Mouse (Mus musculus) embryonic facial prominence, embryonic 11.5 days (tissue): ENCODE measurements around the gene Cox19. TPM values are rescaled to one million over a fixed set of nuclear protein-coding genes. Genes with fewer than 3 reads are reported as not detected.

Source experiments
- ATAC-seq: fragments of 200-750 bp; cut with Nextera tagmentation; replicated peaks from 2 replicates; pipeline ENCODE4 v1.8.0; 2017; ENCODE audit warnings: low read depth; ENCODE audit not compliant: insufficient number of reproducible peaks, low FRiP score, low TSS enrichment
- DNase-seq: peaks from one replicate; pipeline ENCODE4 v3.0.0-alpha.2; 2015; ENCODE audit warnings: low spot score
- H3K27ac ChIP-seq: fragments of 300-500 bp; sonication (generic); replicated peaks from 2 replicates; pipeline ENCODE4 v1.5.1; 2014; ENCODE audit warnings: mild to moderate bottlenecking, low read depth, low read length, control low read depth
- H3K27me3 ChIP-seq: fragments of 300-500 bp; sonication (generic); 2 replicates; pipeline ENCODE4 v1.6.1; 2014; ENCODE audit warnings: mild to moderate bottlenecking, low read length, moderate library complexity, mixed read lengths; ENCODE audit not compliant: control insufficient read depth, insufficient read depth
- H3K36me3 ChIP-seq: fragments of 300-500 bp; sonication (generic); replicated peaks from 2 replicates; pipeline ENCODE4 v1.6.1; 2014; ENCODE audit warnings: low read depth, mild to moderate bottlenecking, low read length, moderate library complexity, mixed read lengths; ENCODE audit not compliant: control insufficient read depth, insufficient read depth
- H3K4me1 ChIP-seq: fragments of 300-500 bp; sonication (generic); 2 replicates; pipeline ENCODE4 v1.6.1; 2014; ENCODE audit warnings: low read length, mixed read lengths; ENCODE audit not compliant: control insufficient read depth, insufficient read depth
- H3K4me2 ChIP-seq: fragments of 300-500 bp; sonication (generic); 2 replicates; pipeline ENCODE4 v1.6.1; 2014; ENCODE audit warnings: low read depth, mild to moderate bottlenecking, control low read depth, low read length, moderate library complexity
- H3K4me3 ChIP-seq: fragments of 300-500 bp; sonication (generic); 2 replicates; pipeline ENCODE4 v1.5.1; 2014; ENCODE audit warnings: low read depth, low read length, control low read depth
- H3K9ac ChIP-seq: fragments of 300-500 bp; sonication (generic); replicated peaks from 2 replicates; pipeline ENCODE4 v1.6.1; 2014; ENCODE audit warnings: mild to moderate bottlenecking, control low read depth, low read length
- H3K9me3 ChIP-seq: fragments of 300-500 bp; sonication (generic); replicated peaks from 2 replicates; pipeline ENCODE4 v1.6.1; 2016; ENCODE audit warnings: mild to moderate bottlenecking, low read length, inconsistent platforms, mixed read lengths; ENCODE audit not compliant: control insufficient read depth
- WGBS: fragments of 180-500 bp; shearing (Covaris S2); extraction: QIAGEN DNeasy Blood & Tissue Kit; methylation state at CpG from one replicate; pipeline ENCODE4 v1.1.7; 2014; 5-methylcytosine and 5-hydroxymethylcytosine counted together
- polyA plus RNA-seq: library from polyadenylated mRNA; unstranded; fragments of >200 nt; fragmentation: Nextera tagmentation; extraction: Ambion mirVana; gene quantifications from 2 replicates; pipeline ENCODE4 v1.2.1, GENCODE M21; 2014

Gene Cox19
- polyA plus RNA-seq, 1 experiment from 2014 or later = 116 TPM

DNA sequence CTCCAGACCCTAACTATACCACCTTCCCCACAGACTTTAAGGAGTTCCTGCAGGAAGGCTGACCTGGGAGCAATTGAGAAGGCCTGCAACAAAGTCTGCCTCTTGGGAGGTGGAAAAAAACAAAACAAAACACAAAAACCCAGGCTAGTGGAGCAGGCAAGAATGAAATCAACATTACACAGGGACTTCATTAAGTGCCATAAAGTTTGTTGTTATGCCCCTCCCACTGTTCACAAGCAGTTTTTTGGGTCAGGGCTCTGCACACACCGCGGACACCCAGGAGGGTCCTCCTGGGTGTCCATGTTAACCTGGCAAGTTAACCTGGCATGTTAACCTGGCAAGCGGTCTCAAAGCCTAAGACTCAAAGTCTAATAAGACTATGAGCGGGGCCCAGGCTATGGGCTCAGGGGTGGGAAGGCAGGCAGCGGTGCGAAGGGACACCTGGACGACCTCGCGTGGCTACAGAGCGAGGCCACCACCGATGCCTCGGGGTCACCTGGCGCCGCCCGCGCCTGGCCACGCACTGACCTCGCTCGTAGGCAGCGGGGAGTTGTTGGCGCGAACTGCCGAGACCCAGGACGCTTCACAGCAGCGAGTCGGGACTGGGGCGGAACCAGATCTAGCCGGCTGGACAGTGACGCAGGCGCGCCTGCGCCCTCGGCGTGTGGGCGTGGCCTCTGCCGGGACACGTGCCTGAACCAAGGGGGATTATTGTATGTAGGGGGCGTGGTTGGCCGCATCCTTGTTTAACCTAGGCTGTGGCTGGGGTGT lies 20.6 kb upstream of the Cox19 start:
- H3K9ac ChIP-seq = peak overlapping the region; percentile 91
- no peaks in the 10 kb centered on the region for H3K9me3 ChIP-seq
- 2% methylated on average over 39 of the region's 39 CpGs for WGBS
- peak overlapping the region; percentile 82 for H3K4me2 ChIP-seq
- no peaks in the 10 kb centered on the region for H3K27me3 ChIP-seq
- H3K36me3 ChIP-seq = no peaks in the 10 kb centered on the region
- peak overlapping the region; percentile 66 for H3K4me3 ChIP-seq
- DNase-seq (peak; percentile 95), ATAC-seq (peak; percentile 88)
- H3K4me1 ChIP-seq = no peaks in the 10 kb centered on the region
- H3K27ac ChIP-seq = peak overlapping the region; percentile 67; the same call in 1 of the 2 replicates

DNA sequence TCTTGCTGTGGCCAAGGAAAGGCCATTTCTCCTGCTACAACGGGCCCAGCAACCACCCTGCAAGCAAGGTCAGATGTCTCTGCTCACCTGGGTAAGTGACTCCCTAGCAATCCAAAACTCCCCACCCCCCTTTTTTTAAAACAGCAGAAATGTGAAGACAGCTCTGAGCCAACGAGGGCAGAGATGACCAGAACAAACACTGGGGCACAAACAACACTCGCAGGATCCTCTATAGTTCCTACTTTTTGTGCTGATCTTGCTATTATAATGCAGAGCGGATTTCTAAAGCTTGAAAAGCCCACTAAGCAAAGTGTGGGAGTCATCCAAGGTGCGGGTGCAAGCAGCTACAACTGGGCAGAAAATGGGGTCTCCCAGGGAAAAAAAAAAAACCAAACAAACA lies 19.9 kb upstream of the Cox19 start:
- 72% methylated on average over 5 of the region's 5 CpGs for WGBS
- no peaks in the 10 kb centered on the region for H3K9me3 ChIP-seq
- ATAC-seq (no peak), DNase-seq (no peak)
- no peaks in the 10 kb centered on the region for H3K36me3 ChIP-seq
- H3K4me1 ChIP-seq = no peaks in the 10 kb centered on the region
- no peaks in the 10 kb centered on the region for H3K27me3 ChIP-seq
- H3K4me3 ChIP-seq = peak overlapping the region; percentile 66
- H3K27ac ChIP-seq = no peak overlapping the region
- H3K9ac ChIP-seq = peak overlapping the region; percentile 91; the same call in 1 of the 2 replicates
- peak overlapping the region; percentile 82; the same call in 1 of the 2 replicates for H3K4me2 ChIP-seq

DNA sequence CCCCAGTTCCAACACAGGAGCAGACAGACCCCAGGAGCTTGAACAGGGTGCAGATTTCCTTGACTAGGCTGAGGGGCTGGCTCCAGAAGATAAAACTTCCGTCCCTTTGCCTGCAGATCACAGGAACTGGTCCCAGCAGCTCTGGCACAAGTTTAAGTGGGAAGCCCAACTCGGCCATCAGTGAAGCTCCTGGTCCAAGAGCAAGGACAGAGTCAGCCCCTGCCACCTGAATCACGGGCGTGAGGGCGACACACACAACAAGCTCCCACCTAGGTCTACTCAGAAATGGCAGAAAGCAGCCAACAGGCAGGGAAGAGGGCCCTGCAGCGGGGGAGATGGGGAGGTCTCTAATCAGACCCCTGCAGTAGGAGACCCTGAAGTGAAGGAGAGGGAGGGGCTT lies 19.1 kb upstream of the Cox19 start:
- no peak overlapping the region for H3K27ac ChIP-seq
- DNase-seq (no peak), ATAC-seq (no peak)
- H3K27me3 ChIP-seq = no peaks in the 10 kb centered on the region
- H3K4me3 ChIP-seq = no peak overlapping the region
- peaks cover under 1% of the 10 kb centered on the region; the same call in 1 of the 2 replicates for H3K4me1 ChIP-seq
- peak overlapping the region; percentile 14; the same call in 1 of the 2 replicates for H3K9ac ChIP-seq
- H3K9me3 ChIP-seq = no peaks in the 10 kb centered on the region
- no peaks in the 10 kb centered on the region for H3K36me3 ChIP-seq
- no peak overlapping the region for H3K4me2 ChIP-seq
- whole genome bisulfite sequencing = 90% methylated on average over 6 of the region's 6 CpGs

DNA sequence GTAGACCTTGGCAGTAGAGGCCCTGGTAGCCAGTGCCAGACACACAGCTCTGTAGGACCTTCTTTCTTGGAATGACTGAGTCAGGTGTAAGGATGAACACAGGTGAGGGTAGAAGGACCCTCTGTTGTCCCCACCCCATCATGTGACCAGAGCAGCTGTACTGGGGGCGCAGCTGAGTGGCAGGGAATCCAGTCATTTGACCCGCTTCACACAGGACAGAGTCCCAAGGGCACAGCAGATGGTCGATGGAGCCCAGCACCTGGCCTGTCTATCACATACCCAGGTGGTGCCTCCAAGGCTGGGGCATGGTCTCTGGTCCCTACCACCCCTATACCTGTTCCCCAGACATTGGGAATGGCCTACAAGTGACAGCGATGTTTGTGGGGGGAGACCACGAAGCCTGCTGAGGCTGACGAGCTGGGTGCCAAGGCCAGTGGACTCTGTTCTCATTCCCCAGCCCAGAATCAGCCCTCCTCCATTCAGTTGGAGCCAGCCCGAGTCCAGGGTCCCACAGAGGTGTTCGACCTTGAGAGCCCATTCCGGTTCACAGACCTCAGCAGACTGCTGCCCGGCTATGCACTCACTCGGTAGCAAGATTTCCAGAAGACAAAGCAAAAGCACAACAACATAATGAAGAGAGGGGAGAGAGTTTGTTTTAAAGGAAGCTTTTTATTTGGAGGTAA lies 17.6 kb upstream of the Cox19 start:
- H3K9me3 ChIP-seq = no peaks in the 10 kb centered on the region
- no peaks in the 10 kb centered on the region for H3K36me3 ChIP-seq
- H3K9ac ChIP-seq = no peak overlapping the region
- no peak overlapping the region for H3K27ac ChIP-seq
- no peak overlapping the region for H3K4me2 ChIP-seq
- peaks cover 8% of the 10 kb centered on the region for H3K4me1 ChIP-seq
- DNase-seq = no peak
- WGBS = 84% methylated on average over 11 of the region's 11 CpGs
- no peaks in the 10 kb centered on the region for H3K27me3 ChIP-seq
- no peak for ATAC-seq
- H3K4me3 ChIP-seq = no peak overlapping the region

DNA sequence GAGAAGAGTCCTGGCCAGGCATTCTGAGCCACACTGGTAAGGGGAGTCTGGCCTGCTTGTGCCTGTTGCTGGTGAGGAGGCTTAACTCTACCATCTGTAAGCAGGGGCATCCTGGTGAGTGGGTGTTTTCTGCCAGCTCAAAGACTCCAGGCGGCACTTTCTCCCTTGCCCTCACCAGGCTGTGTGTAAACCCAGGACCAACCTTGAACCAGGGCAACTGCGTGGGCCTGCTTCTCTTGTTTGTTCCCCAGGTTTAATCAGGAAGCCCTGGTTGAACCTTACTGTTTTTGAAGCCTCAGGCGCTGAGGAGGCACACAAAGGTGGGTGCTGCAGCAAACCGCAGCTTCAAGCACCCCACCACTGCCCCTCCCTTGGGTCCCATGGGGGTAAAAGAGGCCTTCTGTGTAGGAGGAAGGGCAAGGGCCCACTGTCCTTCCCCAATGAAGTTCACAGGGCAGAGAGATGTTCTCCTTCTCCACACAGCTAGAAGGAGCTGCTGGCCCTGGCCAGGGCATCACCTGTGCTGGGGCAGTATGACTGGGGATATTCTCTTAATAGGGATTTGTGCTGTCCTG lies 16.8 kb upstream of the Cox19 start:
- no peak overlapping the region for H3K4me2 ChIP-seq
- H3K27me3 ChIP-seq = no peaks in the 10 kb centered on the region
- no peak for DNase-seq
- no peak overlapping the region for H3K9ac ChIP-seq
- H3K4me3 ChIP-seq = no peak overlapping the region
- H3K4me1 ChIP-seq = peaks cover 8% of the 10 kb centered on the region
- no peak overlapping the region for H3K27ac ChIP-seq
- no peak for ATAC-seq
- WGBS = 91% methylated on average over 4 of the region's 4 CpGs
- no peaks in the 10 kb centered on the region for H3K36me3 ChIP-seq
- no peaks in the 10 kb centered on the region for H3K9me3 ChIP-seq

DNA sequence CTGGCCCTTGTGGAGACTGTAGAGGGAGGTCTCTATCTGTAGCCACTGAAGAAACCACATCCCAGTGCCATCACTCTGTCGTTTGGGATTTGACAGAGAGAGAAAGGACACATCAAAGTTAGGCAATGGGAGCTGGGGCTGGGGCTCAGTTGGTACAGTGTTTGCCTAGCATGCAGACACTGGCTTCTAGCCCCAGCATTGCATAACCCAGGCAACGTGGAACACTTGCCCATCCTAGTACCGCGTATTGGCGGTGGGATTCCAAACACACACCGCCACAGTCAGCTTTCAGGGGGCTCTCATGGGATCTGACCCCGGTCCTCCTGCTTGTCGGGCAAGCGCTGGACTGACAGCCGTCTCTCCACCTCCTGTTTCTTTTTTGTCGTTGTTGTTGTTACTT lies 15.3 kb upstream of the Cox19 start:
- Histone ChIP-seq H3K36me3 (no peaks in the 10 kb centered on the region), H3K4me3 (no peak overlapping the region), H3K4me2 (no peak overlapping the region), H3K9me3 (no peaks in the 10 kb centered on the region), H3K9ac (no peak overlapping the region), H3K4me1 (peaks cover 8% of the 10 kb centered on the region), H3K27me3 (no peaks in the 10 kb centered on the region), H3K27ac (no peak overlapping the region)
- no peak for DNase-seq
- WGBS = 71% methylated on average over 11 of the region's 11 CpGs
- ATAC-seq = no peak

DNA sequence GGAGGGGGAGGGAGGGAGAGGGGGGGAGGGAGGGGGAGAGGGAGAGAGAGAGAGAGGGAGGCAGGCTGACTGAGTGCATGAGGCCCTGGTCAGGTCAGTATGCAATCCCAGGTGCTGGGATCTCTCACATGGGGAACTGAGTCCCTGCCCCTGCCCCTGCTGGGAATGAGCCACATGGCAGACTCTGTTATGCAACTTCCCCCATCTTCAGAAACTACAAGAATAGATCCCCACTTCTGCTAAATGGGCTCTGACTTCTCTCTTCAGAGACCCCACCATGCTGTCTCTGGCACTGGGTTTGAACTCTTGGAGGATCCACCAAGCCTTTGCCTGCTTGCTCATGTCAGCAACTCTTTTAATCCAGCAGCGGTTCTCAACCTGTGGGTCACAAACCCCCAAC lies 14.6 kb upstream of the Cox19 start:
- no peak overlapping the region for H3K4me2 ChIP-seq
- H3K9me3 ChIP-seq = no peaks in the 10 kb centered on the region
- ATAC-seq (no peak), DNase-seq (no peak)
- WGBS = 81% methylated on average over 1 of the region's 1 CpGs
- no peak overlapping the region for H3K4me3 ChIP-seq
- H3K27me3 ChIP-seq = no peaks in the 10 kb centered on the region
- no peak overlapping the region for H3K9ac ChIP-seq
- no peak overlapping the region for H3K27ac ChIP-seq
- H3K36me3 ChIP-seq = no peaks in the 10 kb centered on the region
- H3K4me1 ChIP-seq = peaks cover 8% of the 10 kb centered on the region
